ENCODE assay signal across 7 mouse cellular contexts in the genomic region with DNA sequence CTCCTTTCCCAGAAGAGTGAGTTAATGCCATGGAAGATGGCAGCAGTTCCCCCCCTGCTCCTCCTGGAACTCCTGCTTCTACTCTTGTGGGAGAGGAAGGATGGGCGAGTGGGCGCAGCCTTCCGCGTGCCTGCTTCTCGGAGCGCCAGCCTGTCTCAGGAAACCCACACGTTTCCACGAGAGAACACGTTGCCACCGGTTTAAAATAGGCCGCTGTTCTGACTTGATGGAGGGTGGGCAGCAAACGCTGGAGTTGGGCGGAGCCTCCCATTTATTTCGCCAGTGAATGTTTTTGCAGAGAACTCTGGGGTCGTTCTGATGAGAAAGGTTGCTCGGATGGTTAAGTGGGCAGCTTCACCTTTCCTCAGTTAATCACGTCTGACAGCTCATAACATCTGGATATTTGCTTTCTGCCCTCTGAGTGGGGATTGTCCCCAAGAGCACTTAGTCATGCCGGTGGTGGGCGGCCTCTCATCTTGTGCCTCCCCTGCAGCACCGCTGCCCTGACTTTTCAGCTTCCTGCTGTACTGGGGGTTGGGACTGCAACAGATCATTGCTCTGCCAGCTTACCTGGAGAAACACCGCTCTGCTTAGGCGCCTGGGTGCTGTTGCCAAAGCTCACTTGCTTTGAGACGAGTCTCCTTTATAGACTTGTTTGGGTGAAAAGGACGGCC. TPM values are rescaled to one million over a fixed set of nuclear protein-coding genes. Genes with fewer than 3 reads are reported as not detected.
DNase-seq lines count a peak whose midpoint lies in the region; ATAC-seq lines count a peak whose summit lies in the region.

No protein-coding gene starts in this region.

- no peak overlapping the region for H3K27ac ChIP-seq in embryonic facial prominence, embryonic 12.5 days

- H3K4me3 ChIP-seq in embryonic facial prominence, embryonic 12.5 days = no peak overlapping the region

- H3K4me2 ChIP-seq in embryonic facial prominence, embryonic 12.5 days (replicated peaks) = peak overlapping the region; percentile 20; the same call in 1 of the 2 replicates

- no peaks in the 10 kb centered on the region for H3K9me3 ChIP-seq in embryonic facial prominence, embryonic 12.5 days

- ATAC-seq in embryonic facial prominence, embryonic 12.5 days (ENCODE audit: insufficient number of reproducible peaks, insufficient read depth, low FRiP score, low TSS enrichment) = no peak
- no peak for ATAC-seq in activated CD4-positive, CD25-positive, alpha-beta regulatory T cell, adult 4 months

- WGBS in embryonic facial prominence, embryonic 12.5 days = 36% methylated on average over 24 of the region's 24 CpGs

- no peak overlapping the region for H3K9ac ChIP-seq in embryonic facial prominence, embryonic 12.5 days

- H3K4me1 ChIP-seq in embryonic facial prominence, embryonic 12.5 days = peaks cover 9% of the 10 kb centered on the region

- DNase-seq in ovary, adult 18-20 months (ENCODE audit: low spot score) = peak; percentile 2
- no peak for DNase-seq in ovary, postnatal 14 days (ENCODE audit: low spot score)
- DNase-seq in left cerebral cortex, adult 18-20 months (ENCODE audit: low spot score in 2 of 2) = peak; percentile 67 to 84
- DNase-seq in thymus, postnatal 25 days = peak; percentile 27
- no peak for DNase-seq in B cell, adult 2 months

- no peaks in the 10 kb centered on the region for H3K27me3 ChIP-seq in embryonic facial prominence, embryonic 12.5 days

- no peaks in the 10 kb centered on the region for H3K36me3 ChIP-seq in embryonic facial prominence, embryonic 12.5 days

RNA-seq across cellular contexts. Expression of a gene that starts 57.3 kb away (rescaled TPM):
- polyA plus RNA-seq in embryonic facial prominence, embryonic 12.5 days (2016; fragmentation: Nextera tagmentation; extraction: Ambion mirVana) = 33.5 and 34.2 TPM in 2 replicates
- total RNA-seq in left cerebral cortex, adult 18-20 months (2021) = 10 to 100 TPM; 45.7 to 50.4 TPM
- polyA plus RNA-seq in activated CD4-positive, CD25-positive, alpha-beta regulatory T cell, adult 4 months (2017; shearing (Covaris generic)) = not detected

Comparison
In these comparisons a context has a peak if more than half of its experiments do, and no peak if none do; other contexts are left out.
1. DNase-seq: peak in ovary, adult 18-20 months (single experiment), left cerebral cortex, adult 18-20 months (2 of 2) and thymus, postnatal 25 days (single experiment); none in ovary, postnatal 14 days (single experiment) and B cell, adult 2 months (0 of 2).
2. RNA of a gene that starts 57.3 kb away (polyA plus RNA-seq): 33.5 to 34.2 TPM in embryonic facial prominence, embryonic 12.5 days; not detected in activated CD4-positive, CD25-positive, alpha-beta regulatory T cell, adult 4 months; every median in the first group is over 10 times any median in the second.